Mouse (Mus musculus): ENCODE data around the gene Fam47c.

Gene Fam47c

GRCm38 (mm10) chrX:78737463-78737862 lies at the start of gene Fam47c:
Gene Fam47c, plus strand, starts transcription at chrX:78737763.
- DNase-seq = no peak

GRCm38 (mm10) chrX:78769408-78769807 lies 31.8 kb downstream of the Fam47c start:
- DNase-seq = no peak

- DNase-seq = no peak
Measured at GRCm38 (mm10) chrX:78777078-78777477, 39.5 kb downstream of the Fam47c start.

Data from kidney, postnatal 25 days (tissue).